Mouse (Mus musculus): ENCODE results near the gene Fat3. TPM values are rescaled to one million over a fixed set of nuclear protein-coding genes. Genes with fewer than 3 reads are reported as not detected.

Gene Fat3
- polyA plus RNA-seq, 1 experiment from 2014 or later: 7.5 TPM

DNA sequence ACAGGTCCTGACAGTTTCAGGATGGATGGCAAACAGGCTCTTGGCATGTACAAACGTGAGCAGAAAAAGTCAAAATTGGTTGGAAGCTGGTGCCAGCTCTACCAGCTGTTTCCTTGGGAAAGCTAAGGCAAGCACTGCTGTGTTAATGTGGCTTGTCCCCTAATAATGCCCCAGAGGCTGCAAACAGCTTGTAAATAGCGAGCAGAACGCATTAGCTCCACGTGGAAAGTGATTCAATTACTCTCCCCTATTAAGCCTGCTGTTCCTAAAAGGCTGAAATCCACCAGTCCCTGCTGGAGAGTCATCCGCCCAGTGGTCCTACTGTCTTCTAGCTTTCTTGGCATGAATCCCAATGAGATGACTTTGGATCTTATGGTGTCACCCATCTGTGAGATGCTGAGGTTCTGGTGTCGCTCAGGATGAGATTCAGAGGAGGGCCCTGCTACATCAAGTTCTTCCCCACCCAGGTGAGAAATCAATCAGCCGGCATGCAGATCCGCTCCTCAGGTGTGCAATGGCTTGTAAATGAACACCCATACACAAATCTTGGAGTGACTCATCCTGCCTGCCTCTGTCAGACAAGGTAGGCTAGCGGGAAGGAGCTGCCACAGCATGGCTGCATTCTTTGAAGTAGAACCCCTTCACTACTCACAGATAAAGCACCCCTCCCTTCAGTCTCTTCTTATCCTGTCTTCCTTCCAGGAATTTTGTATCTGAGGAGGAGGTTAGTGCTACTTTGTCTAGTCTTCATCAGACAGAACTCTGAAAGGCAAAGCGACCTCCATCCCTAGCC is 634.6 kb downstream of the Fat3 start:
- Histone ChIP-seq H3K27ac (ENCODE audit: low read depth, low read length) (no peak overlapping the region), H3K27me3 (replicated peaks; ENCODE audit: control insufficient read depth, insufficient read depth, low read length) (no peaks in the 10 kb centered on the region), H3K9ac (ENCODE audit: low read depth, low read length) (no peak overlapping the region), H3K4me3 (ENCODE audit: low read length) (no peak overlapping the region), H3K36me3 (ENCODE audit: control insufficient read depth, insufficient read depth, low read length) (no peaks in the 10 kb centered on the region), H3K4me2 (ENCODE audit: low read length) (no peak overlapping the region), H3K9me3 (ENCODE audit: control insufficient read depth, low read length) (no peaks in the 10 kb centered on the region), H3K4me1 (ENCODE audit: control insufficient read depth, insufficient read depth, low read depth, low read length) (no peaks in the 10 kb centered on the region)
- ATAC-seq: peak; percentile 89
- 57% methylated on average over 10 of the region's 10 CpGs for WGBS

DNA sequence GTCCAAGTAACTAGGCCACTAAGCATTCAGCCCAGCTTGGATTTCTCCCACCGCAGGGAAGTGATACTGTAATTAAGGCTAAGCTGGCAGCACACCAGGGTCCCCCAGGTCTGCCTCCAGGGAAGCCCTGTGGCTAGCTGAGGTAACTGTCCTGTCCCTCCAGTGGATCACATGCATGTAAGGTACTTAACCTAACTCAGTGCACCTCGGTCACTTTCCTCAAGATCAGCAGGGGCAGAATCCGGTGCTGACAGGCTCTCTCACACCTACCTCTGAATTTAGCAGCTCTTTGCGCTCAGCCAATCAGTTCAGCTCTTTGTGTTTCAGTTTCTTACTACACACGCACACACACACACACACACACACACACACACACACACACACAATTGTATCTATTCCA is 639.7 kb downstream of the Fat3 start:
- Histone ChIP-seq H3K9ac (ENCODE audit: low read depth, low read length) (no peak overlapping the region), H3K4me2 (ENCODE audit: low read length) (no peak overlapping the region), H3K4me1 (ENCODE audit: control insufficient read depth, insufficient read depth, low read depth, low read length) (no peaks in the 10 kb centered on the region), H3K9me3 (ENCODE audit: control insufficient read depth, low read length) (no peaks in the 10 kb centered on the region), H3K36me3 (ENCODE audit: control insufficient read depth, insufficient read depth, low read length) (no peaks in the 10 kb centered on the region), H3K4me3 (ENCODE audit: low read length) (no peak overlapping the region), H3K27me3 (replicated peaks; ENCODE audit: control insufficient read depth, insufficient read depth, low read length) (no peaks in the 10 kb centered on the region), H3K27ac (ENCODE audit: low read depth, low read length) (no peak overlapping the region)
- no peak for ATAC-seq
- 77% methylated on average over 5 of the region's 5 CpGs for WGBS
